Mouse (Mus musculus) small intestine, adult 2 months (tissue): ENCODE results near the gene Jup.

Source experiments
- CTCF ChIP-seq: fragments of 200-500 bp; IDR thresholded peaks from 2 replicates; pipeline ENCODE4 v1.5.1; 2012; ENCODE audit warnings: low read depth, mild to moderate bottlenecking, control low read depth, inconsistent platforms, low read length, moderate library complexity, mixed read lengths; ENCODE audit not compliant: insufficient replicate concordance, insufficient read length; ENCODE audit errors: extremely low read depth
- POLR2A ChIP-seq: fragments of 200-500 bp; IDR thresholded peaks from 2 replicates; pipeline ENCODE4 v1.6.1; 2012; ENCODE audit warnings: low read depth, mild to moderate bottlenecking, control low read depth, inconsistent platforms, low read length, moderate library complexity

- TF ChIP-seq POLR2A (no peak), CTCF (no peak)
These were observed 10.5 kb downstream of the Jup start for GRCm38 (mm10) chr11:100387111-100387510.
